Mouse (Mus musculus) lung, adult 2 months (tissue): ENCODE measurements around the gene Gm5622.
"Not testable (repeated sequence)": the region's sequence is repeated elsewhere in the genome, so short reads cannot be mapped to it uniquely, and the experiment has no call there.

Source experiments
- CTCF ChIP-seq: fragments of 200-500 bp; IDR thresholded peaks from 2 replicates; pipeline ENCODE4 v1.5.1; 2011; ENCODE audit warnings: mild to moderate bottlenecking, low read length, control low read depth; ENCODE audit not compliant: insufficient read depth
- POLR2A ChIP-seq: fragments of 200-500 bp; IDR thresholded peaks from 2 replicates; pipeline ENCODE4 v1.6.1; 2011; ENCODE audit warnings: low read depth, mild to moderate bottlenecking, control low read depth, low read length, borderline replicate concordance; ENCODE audit errors: extremely low read depth

DNA sequence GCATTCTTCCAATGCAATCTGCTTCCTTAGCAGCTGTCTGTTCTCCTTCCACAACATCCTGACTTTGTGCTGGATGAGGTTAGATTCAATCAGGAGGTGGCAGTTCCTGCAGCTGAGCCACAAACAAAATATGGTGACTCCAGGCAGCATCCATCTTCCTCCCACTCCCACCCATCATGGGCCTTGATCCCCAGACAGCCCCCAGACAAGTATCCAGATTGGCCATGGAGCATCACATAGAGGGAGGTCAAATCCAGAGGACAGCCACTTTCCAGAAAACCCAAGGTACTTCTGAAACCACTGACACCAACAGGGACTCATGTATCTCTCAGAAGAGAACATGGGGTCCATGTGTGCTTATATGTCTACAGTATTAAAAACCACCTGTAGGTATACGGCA is 79.8 kb downstream of the Gm5622 start:
- not testable (repeated sequence) for TF ChIP-seq CTCF, POLR2A
